Mouse (Mus musculus) hindbrain, embryonic 12.5 days (tissue): ENCODE measurements at regions not wholly inside any gene's neighbourhood (a gene's known extent, or its start where the extent isn't known, plus 50 kb on each side); places are given as distances from the start of the nearest gene placed in this dataset.

Source experiments
- ATAC-seq: fragments of 200-750 bp; cut with Nextera tagmentation; 2 replicates; pipeline ENCODE4 v1.8.0; 2017; ENCODE audit warnings: moderate TSS enrichment; ENCODE audit not compliant: low FRiP score
- H3K27ac ChIP-seq: fragments of 300-500 bp; sonication (generic); 2 replicates; pipeline ENCODE4 v1.5.1; 2016; ENCODE audit warnings: mild to moderate bottlenecking
- H3K27me3 ChIP-seq: fragments of 300-500 bp; sonication (generic); 2 replicates; pipeline ENCODE4 v1.6.1; 2016; ENCODE audit warnings: mild to moderate bottlenecking
- H3K36me3 ChIP-seq: fragments of 300-500 bp; sonication (generic); 2 replicates; pipeline ENCODE4 v1.6.1; 2016; ENCODE audit warnings: mild to moderate bottlenecking
- H3K4me1 ChIP-seq: fragments of 300-500 bp; sonication (generic); 2 replicates; pipeline ENCODE4 v1.6.1; 2016
- H3K4me2 ChIP-seq: fragments of 300-500 bp; sonication (generic); replicated peaks from 2 replicates; pipeline ENCODE4 v1.6.1; 2016; ENCODE audit warnings: mild to moderate bottlenecking
- H3K4me3 ChIP-seq: fragments of 300-500 bp; sonication (generic); 2 replicates; pipeline ENCODE4 v1.5.1; 2016; ENCODE audit warnings: mild to moderate bottlenecking
- H3K9ac ChIP-seq: fragments of 300-500 bp; sonication (generic); 2 replicates; pipeline ENCODE4 v1.6.1; 2016; ENCODE audit warnings: mild to moderate bottlenecking, moderate library complexity
- H3K9me3 ChIP-seq: fragments of 300-500 bp; sonication (generic); replicated peaks from 2 replicates; pipeline ENCODE4 v1.6.1; 2016; ENCODE audit warnings: mild to moderate bottlenecking
- WGBS: fragments of 180-500 bp; shearing (Covaris S2); methylation state at CpG from one replicate; pipeline ENCODE4 v1.1.7; 2016; 5-methylcytosine and 5-hydroxymethylcytosine counted together

- H3K4me2 ChIP-seq = no peak overlapping the region
- H3K9ac ChIP-seq = no peak overlapping the region
- no peaks in the 10 kb centered on the region for H3K27me3 ChIP-seq
- H3K27ac ChIP-seq = no peak overlapping the region
- no peaks in the 10 kb centered on the region for H3K4me1 ChIP-seq
- no peaks in the 10 kb centered on the region for H3K36me3 ChIP-seq
- no peak overlapping the region for H3K4me3 ChIP-seq
- 87% methylated on average over 1 of the region's 1 CpGs for WGBS
- no peaks in the 10 kb centered on the region for H3K9me3 ChIP-seq
- no peak for ATAC-seq
Observed at GRCm38 (mm10) chr14:110685247-110685646, 69.7 kb downstream of the Slitrk6 start.

GRCm38 (mm10) chr14:110679741-110680140 is 75.2 kb downstream of the Slitrk6 start:
- Histone ChIP-seq H3K27me3 (no peaks in the 10 kb centered on the region), H3K4me1 (no peaks in the 10 kb centered on the region), H3K4me3 (no peak overlapping the region), H3K9me3 (no peaks in the 10 kb centered on the region), H3K36me3 (no peaks in the 10 kb centered on the region), H3K9ac (no peak overlapping the region), H3K27ac (no peak overlapping the region), H3K4me2 (no peak overlapping the region)
- no peak for ATAC-seq
- WGBS = 82% methylated on average over 1 of the region's 1 CpGs

- ATAC-seq = no peak
- Histone ChIP-seq H3K36me3 (no peaks in the 10 kb centered on the region), H3K27ac (no peak overlapping the region), H3K4me1 (no peaks in the 10 kb centered on the region), H3K4me3 (no peak overlapping the region), H3K27me3 (no peaks in the 10 kb centered on the region), H3K9me3 (no peaks in the 10 kb centered on the region), H3K9ac (no peak overlapping the region), H3K4me2 (no peak overlapping the region)
- WGBS = 82% methylated on average over 1 of the region's 1 CpGs
Observed at GRCm38 (mm10) chr14:110665712-110666111, 89.2 kb downstream of the Slitrk6 start.

- Histone ChIP-seq H3K4me1 (no peaks in the 10 kb centered on the region), H3K9ac (no peak overlapping the region), H3K27ac (no peak overlapping the region), H3K4me2 (no peak overlapping the region), H3K9me3 (no peaks in the 10 kb centered on the region), H3K36me3 (no peaks in the 10 kb centered on the region), H3K4me3 (no peak overlapping the region), H3K27me3 (no peaks in the 10 kb centered on the region)
- 81% methylated on average over 2 of the region's 2 CpGs for WGBS
- ATAC-seq = no peak
Observed at GRCm38 (mm10) chr14:110663231-110663630, 91.7 kb downstream of the Slitrk6 start.

- no peak overlapping the region for H3K9ac ChIP-seq
- no peak overlapping the region for H3K4me2 ChIP-seq
- no peaks in the 10 kb centered on the region for H3K27me3 ChIP-seq
- no peaks in the 10 kb centered on the region for H3K9me3 ChIP-seq
- no peaks in the 10 kb centered on the region for H3K4me1 ChIP-seq
- no peak overlapping the region for H3K27ac ChIP-seq
- H3K36me3 ChIP-seq = no peaks in the 10 kb centered on the region
- no peak for ATAC-seq
- WGBS = 71% methylated on average over 3 of the region's 3 CpGs
- no peak overlapping the region for H3K4me3 ChIP-seq
Observed at GRCm38 (mm10) chr14:110634147-110634546, 120.8 kb downstream of the Slitrk6 start.

- WGBS = 58% methylated on average over 2 of the region's 2 CpGs
Observed at GRCm38 (mm10) chr14:110623716-110624115, 131.2 kb downstream of the Slitrk6 start.

GRCm38 (mm10) chr14:110618496-110618920 is 136.4 kb downstream of the Slitrk6 start:
- no peak overlapping the region for H3K4me3 ChIP-seq
- H3K9ac ChIP-seq = no peak overlapping the region
- H3K27me3 ChIP-seq = no peaks in the 10 kb centered on the region
- 67% methylated on average over 3 of the region's 3 CpGs for WGBS
- no peak for ATAC-seq
- no peak overlapping the region for H3K27ac ChIP-seq
- no peaks in the 10 kb centered on the region for H3K4me1 ChIP-seq
- H3K36me3 ChIP-seq = no peaks in the 10 kb centered on the region
- no peaks in the 10 kb centered on the region for H3K9me3 ChIP-seq
- H3K4me2 ChIP-seq = no peak overlapping the region

More at GRCm38 (mm10) chr14:110623716-110624115, 131.2 kb downstream of the Slitrk6 start:
- H3K4me3 ChIP-seq = no peak overlapping the region
- H3K36me3 ChIP-seq = no peaks in the 10 kb centered on the region
- H3K27ac ChIP-seq = no peak overlapping the region
- no peak overlapping the region for H3K9ac ChIP-seq
- H3K4me1 ChIP-seq = no peaks in the 10 kb centered on the region
- no peaks in the 10 kb centered on the region for H3K27me3 ChIP-seq
- no peak for ATAC-seq
- no peaks in the 10 kb centered on the region for H3K9me3 ChIP-seq
- no peak overlapping the region for H3K4me2 ChIP-seq

GRCm38 (mm10) chr14:110616447-110616846 is 138.5 kb downstream of the Slitrk6 start:
- Histone ChIP-seq H3K4me3 (no peak overlapping the region), H3K4me1 (no peaks in the 10 kb centered on the region), H3K4me2 (no peak overlapping the region), H3K27me3 (no peaks in the 10 kb centered on the region), H3K27ac (no peak overlapping the region), H3K9me3 (no peaks in the 10 kb centered on the region), H3K9ac (no peak overlapping the region), H3K36me3 (no peaks in the 10 kb centered on the region)
- 78% methylated on average over 1 of the region's 1 CpGs for WGBS
- no peak for ATAC-seq

GRCm38 (mm10) chr14:110580311-110580710 is 174.6 kb downstream of the Slitrk6 start:
- Histone ChIP-seq H3K27me3 (no peaks in the 10 kb centered on the region), H3K4me1 (no peaks in the 10 kb centered on the region), H3K9ac (no peak overlapping the region), H3K27ac (no peak overlapping the region), H3K9me3 (no peaks in the 10 kb centered on the region), H3K4me2 (no peak overlapping the region), H3K4me3 (no peak overlapping the region), H3K36me3 (no peaks in the 10 kb centered on the region)
- WGBS = 79% methylated on average over 3 of the region's 3 CpGs
- ATAC-seq = no peak

GRCm38 (mm10) chr14:110570717-110571116 is 184.2 kb downstream of the Slitrk6 start:
- Histone ChIP-seq H3K27me3 (no peaks in the 10 kb centered on the region), H3K36me3 (no peaks in the 10 kb centered on the region), H3K9ac (no peak overlapping the region), H3K4me2 (no peak overlapping the region), H3K9me3 (no peaks in the 10 kb centered on the region), H3K4me3 (no peak overlapping the region), H3K27ac (no peak overlapping the region), H3K4me1 (no peaks in the 10 kb centered on the region)
- no peak for ATAC-seq
- WGBS = 98% methylated on average over 2 of the region's 2 CpGs

GRCm38 (mm10) chr14:110565783-110566445 is 189.0 kb downstream of the Slitrk6 start:
- no peaks in the 10 kb centered on the region for H3K36me3 ChIP-seq
- no peaks in the 10 kb centered on the region for H3K4me1 ChIP-seq
- ATAC-seq = no peak
- no peak overlapping the region for H3K9ac ChIP-seq
- H3K4me3 ChIP-seq = no peak overlapping the region
- WGBS = 80% methylated on average over 7 of the region's 7 CpGs
- H3K4me2 ChIP-seq = no peak overlapping the region
- no peaks in the 10 kb centered on the region for H3K9me3 ChIP-seq
- H3K27me3 ChIP-seq = no peaks in the 10 kb centered on the region
- H3K27ac ChIP-seq = no peak overlapping the region

GRCm38 (mm10) chr14:110564621-110565020 is 190.3 kb downstream of the Slitrk6 start:
- H3K9ac ChIP-seq = no peak overlapping the region
- H3K4me3 ChIP-seq = no peak overlapping the region
- H3K4me2 ChIP-seq = no peak overlapping the region
- no peak for ATAC-seq
- H3K9me3 ChIP-seq = no peaks in the 10 kb centered on the region
- H3K4me1 ChIP-seq = no peaks in the 10 kb centered on the region
- no peaks in the 10 kb centered on the region for H3K36me3 ChIP-seq
- no peak overlapping the region for H3K27ac ChIP-seq
- H3K27me3 ChIP-seq = no peaks in the 10 kb centered on the region
- WGBS = 90% methylated on average over 2 of the region's 2 CpGs

- no peak overlapping the region for H3K27ac ChIP-seq
- ATAC-seq = no peak
- H3K4me3 ChIP-seq = no peak overlapping the region
- no peaks in the 10 kb centered on the region for H3K36me3 ChIP-seq
- no peaks in the 10 kb centered on the region for H3K27me3 ChIP-seq
- H3K9me3 ChIP-seq = no peaks in the 10 kb centered on the region
- whole genome bisulfite sequencing = 72% methylated on average over 7 of the region's 7 CpGs
- H3K9ac ChIP-seq = no peak overlapping the region
- no peaks in the 10 kb centered on the region for H3K4me1 ChIP-seq
- no peak overlapping the region for H3K4me2 ChIP-seq
Observed at GRCm38 (mm10) chr14:110545265-110545664, 209.7 kb downstream of the Slitrk6 start.
